In genomic region chr2:131491707-131492595, GRCm38 (mm10) we compare ENCODE assay signal across 9 mouse cellular contexts. TPM values are rescaled to one million over a fixed set of nuclear protein-coding genes. Genes with fewer than 3 reads are reported as not detected.
A peak's percentile ranks its signal among the peaks of the same experiment; 100 is the strongest.
DNase-seq lines count a peak whose midpoint lies in the region; ATAC-seq and TF ChIP-seq lines count a peak whose summit lies in the region.
"Had no signal": no experiment of that assay in that cellular context is flagged by ENCODE, and none has a peak within 500 bp of the region (broad histone marks: within the 10 kb centered on the region; RNA-seq: fewer than 3 reads in every experiment).

No protein-coding gene starts in this region.

- H3K27me3 ChIP-seq in intestine, postnatal 0 days (replicated peaks; ENCODE audit: control insufficient read depth, insufficient read depth, low read length) = no peaks in the 10 kb centered on the region
- H3K27me3 ChIP-seq in limb, embryonic 15.5 days = no peaks in the 10 kb centered on the region
- H3K27me3 ChIP-seq in midbrain, embryonic 16.5 days (ENCODE audit: control insufficient read depth, insufficient read depth, low read depth, low read length) = no peaks in the 10 kb centered on the region

- H3K4me1 ChIP-seq in intestine, postnatal 0 days (replicated peaks; ENCODE audit: control insufficient read depth, insufficient read depth, low read length) = 0 out of 2 replicates have a peak, but pooled peaks cover 6% of the 10 kb centered on the region
- H3K4me1 ChIP-seq in limb, embryonic 15.5 days = peaks cover 47% of the 10 kb centered on the region
- H3K4me1 ChIP-seq in midbrain, embryonic 16.5 days (ENCODE audit: control insufficient read depth, insufficient read depth, low read length) = peaks cover 23% of the 10 kb centered on the region

- H3K27ac ChIP-seq in intestine, postnatal 0 days (ENCODE audit: low read depth, low read length) = peak overlapping the region; percentile 80
- H3K27ac ChIP-seq in limb, embryonic 15.5 days = peak overlapping the region; percentile 86
- peak overlapping the region; percentile 84 for H3K27ac ChIP-seq in midbrain, embryonic 16.5 days (ENCODE audit: low read length)

- ATAC-seq in granulocyte monocyte progenitor cell, adult 5-6 weeks (replicated peaks; ENCODE audit: poor library complexity, severe bottlenecking) = peak; percentile 86
- peak; percentile 89 for ATAC-seq in intestine, postnatal 0 days
- peak; percentile 91 for ATAC-seq in limb, embryonic 15.5 days (ENCODE audit: insufficient number of reproducible peaks, low FRiP score, low TSS enrichment, low read depth)
- ATAC-seq in midbrain, embryonic 16.5 days = peak; percentile 96

- H3K9me3 ChIP-seq in intestine, postnatal 0 days (ENCODE audit: control insufficient read depth) = no peaks in the 10 kb centered on the region
- H3K9me3 ChIP-seq in limb, embryonic 15.5 days = no peaks in the 10 kb centered on the region
- no peaks in the 10 kb centered on the region for H3K9me3 ChIP-seq in midbrain, embryonic 16.5 days (replicated peaks; ENCODE audit: control insufficient read depth, low read length, poor library complexity, severe bottlenecking)
- H3K9me3 ChIP-seq: G1E had no signal

- peak overlapping the region; percentile 84 for H3K9ac ChIP-seq in intestine, postnatal 0 days (ENCODE audit: low read depth, low read length)
- peak overlapping the region; percentile 96 for H3K9ac ChIP-seq in limb, embryonic 15.5 days
- peak overlapping the region; percentile 98 for H3K9ac ChIP-seq in midbrain, embryonic 16.5 days (ENCODE audit: low read depth, low read length)

- peak; percentile 75 to 86 for DNase-seq in left cerebral cortex, adult 18-20 months (ENCODE audit: low spot score in 2 of 2)
- DNase-seq in left cerebral cortex, adult 11 months (ENCODE audit: low spot score) = no peak
- peak; percentile 53 for DNase-seq in embryo, embryonic 11.5 days (ENCODE audit: low read depth, low spot score)
- peak; percentile 86 to 89 for DNase-seq in spleen, postnatal 10 days (ENCODE audit: low spot score in 2 of 2)

- TF ChIP-seq CTCF in intestine, postnatal 0 days (IDR thresholded peaks at IDR 0.05; ENCODE audit: low read depth) = no peak

- peak overlapping the region; percentile 83 for H3K4me3 ChIP-seq in intestine, postnatal 0 days (ENCODE audit: low read depth, low read length)
- peak overlapping the region; percentile 86 for H3K4me3 ChIP-seq in limb, embryonic 15.5 days
- H3K4me3 ChIP-seq in midbrain, embryonic 16.5 days (ENCODE audit: low read depth, low read length) = peak overlapping the region; percentile 94

- under 1% methylated on average over 82 of the region's 102 CpGs for WGBS in intestine, postnatal 0 days
- WGBS in limb, embryonic 15.5 days = under 1% methylated on average over 92 of the region's 102 CpGs
- under 1% methylated on average over 83 of the region's 102 CpGs for WGBS in midbrain, embryonic 16.5 days

- peak overlapping the region; percentile 98 for H3K4me2 ChIP-seq in intestine, postnatal 0 days (replicated peaks; ENCODE audit: low read depth)
- H3K4me2 ChIP-seq in limb, embryonic 15.5 days = peak overlapping the region; percentile 96
- peak overlapping the region; percentile 91 for H3K4me2 ChIP-seq in midbrain, embryonic 16.5 days (ENCODE audit: low read length)

- H3K36me3 ChIP-seq in intestine, postnatal 0 days (ENCODE audit: control insufficient read depth, insufficient read depth) = no peaks in the 10 kb centered on the region
- no peaks in the 10 kb centered on the region for H3K36me3 ChIP-seq in limb, embryonic 15.5 days
- H3K36me3 ChIP-seq in midbrain, embryonic 16.5 days (ENCODE audit: control insufficient read depth, insufficient read depth, low read length) = no peaks in the 10 kb centered on the region
- H3K36me3 ChIP-seq: G1E had no signal

RNA-seq across cellular contexts. Expression of gene Smox, which starts 0.7 kb away (rescaled TPM):
- total RNA-seq in left cerebral cortex, adult 18-20 months (2021) = 10 to 100 TPM; 64.5 to 69.9 TPM
- 6.7 and 15.1 TPM in 2 replicates for total RNA-seq in granulocyte monocyte progenitor cell, adult 5-6 weeks (2014; fragmentation: Nextera tagmentation)
- 5.6 and 9.9 TPM in 2 replicates for total RNA-seq in granulocyte monocyte progenitor cell, adult 5-6 weeks (2017)
- 18.0 and 19.9 TPM in 2 replicates for polyA plus RNA-seq in intestine, postnatal 0 days (2015; fragmentation: Nextera tagmentation; extraction: Ambion mirVana)
- polyA plus RNA-seq in limb, embryonic 15.5 days (2015; fragmentation: Nextera tagmentation; extraction: Ambion mirVana) = 54.0 and 55.1 TPM in 2 replicates
- polyA plus RNA-seq in midbrain, embryonic 16.5 days (2015; fragmentation: Nextera tagmentation; extraction: Ambion mirVana) = 46.1 and 52.7 TPM in 2 replicates
